Mouse (Mus musculus): ENCODE data around the gene Cd209f.
"Not testable (repeated sequence)": the region's sequence is repeated elsewhere in the genome, so short reads cannot be mapped to it uniquely, and the experiment has no call there.

- not testable (repeated sequence) for TF ChIP-seq CTCF, EP300 (IDR thresholded peaks at IDR 0.05; ENCODE audit: low read depth)
Measured at GRCm38 (mm10) chr8:4105735-4106134, at the start of gene Cd209f.
